Mouse (Mus musculus) ovary, postnatal 14 days (tissue): ENCODE results near the gene Msantd3.

Source experiments
- DNase-seq: peaks from one replicate; pipeline ENCODE4 v3.0.0; 2022; ENCODE audit warnings: low spot score

The Msantd3 gene

DNA sequence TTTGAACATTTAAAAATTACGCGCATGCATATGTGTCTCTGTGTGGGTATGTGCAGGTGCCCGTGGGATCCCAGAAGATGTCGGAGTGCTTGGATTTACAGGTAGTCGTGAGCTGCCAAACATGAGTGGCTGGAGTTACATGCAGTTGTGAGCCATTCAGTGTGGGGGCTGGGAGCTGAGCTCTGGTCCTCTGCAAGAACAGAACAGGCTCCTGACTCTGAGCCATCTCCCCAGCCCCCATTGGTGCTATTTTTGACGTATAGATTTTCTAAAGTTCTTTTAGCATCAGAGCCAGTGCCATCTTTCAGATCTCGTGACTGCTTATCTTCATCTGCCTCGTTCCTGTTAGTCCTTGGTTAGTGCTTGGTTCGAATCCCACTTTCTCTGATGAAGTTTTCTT, 69.8 kb downstream of the Msantd3 start:
- no peak for DNase-seq

DNA sequence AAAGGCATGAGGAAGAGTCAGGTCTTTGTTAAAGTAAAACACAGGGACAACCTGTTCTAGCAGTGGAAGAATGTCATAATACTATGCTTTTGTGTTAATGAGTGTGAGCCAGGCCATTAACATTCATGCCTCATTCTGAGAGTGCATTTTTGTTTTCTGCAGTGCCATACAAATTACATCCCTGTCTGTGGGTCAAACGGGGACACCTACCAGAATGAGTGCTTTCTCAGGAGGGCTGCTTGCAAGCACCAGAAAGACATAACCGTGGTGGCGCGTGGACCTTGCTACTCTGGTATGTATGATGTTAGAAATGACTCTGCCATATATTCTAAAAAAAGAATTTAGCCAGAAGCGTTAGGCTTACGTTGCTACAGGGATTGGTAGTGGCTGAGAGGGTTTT, 70.5 kb downstream of the Msantd3 start:
- DNase-seq = no peak
